Mouse (Mus musculus) stomach, embryonic 16.5 days (tissue): Measurements from ENCODE around the gene Unc93a2. TPM values are rescaled to one million over a fixed set of nuclear protein-coding genes. Genes with fewer than 3 reads are reported as not detected.
"Not testable (repeated sequence)": the region's sequence is repeated elsewhere in the genome, so short reads cannot be mapped to it uniquely, and the experiment has no call there.

ENCODE experiments used
- ATAC-seq: fragments of 200-750 bp; cut with Nextera tagmentation; 2 replicates; pipeline ENCODE4 v1.8.0; 2017; ENCODE audit warnings: moderate number of reproducible peaks, moderate TSS enrichment; ENCODE audit not compliant: insufficient read depth, low FRiP score
- H3K27ac ChIP-seq: fragments of 300-500 bp; sonication (generic); 2 replicates; pipeline ENCODE4 v1.5.1; 2014; ENCODE audit warnings: low read length
- H3K27me3 ChIP-seq: fragments of 300-500 bp; sonication (generic); 2 replicates; pipeline ENCODE4 v1.6.1; 2014; ENCODE audit warnings: low read length, control low read depth, mixed read lengths; ENCODE audit not compliant: control insufficient read depth, insufficient read depth
- H3K36me3 ChIP-seq: fragments of 300-500 bp; sonication (generic); 2 replicates; pipeline ENCODE4 v1.6.1; 2014; ENCODE audit warnings: low read length; ENCODE audit not compliant: control insufficient read depth, insufficient read depth
- H3K4me1 ChIP-seq: fragments of 300-500 bp; sonication (generic); 2 replicates; pipeline ENCODE4 v1.6.1; 2014; ENCODE audit warnings: low read length, control low read depth, mixed read lengths; ENCODE audit not compliant: control insufficient read depth, insufficient read depth
- H3K4me2 ChIP-seq: fragments of 300-500 bp; sonication (generic); 2 replicates; pipeline ENCODE4 v1.6.1; 2014; ENCODE audit warnings: low read depth, low read length, mixed read lengths
- H3K4me3 ChIP-seq: fragments of 300-500 bp; sonication (generic); replicated peaks from 2 replicates; pipeline ENCODE4 v1.5.1; 2014; ENCODE audit warnings: mild to moderate bottlenecking, low read length
- H3K9ac ChIP-seq: fragments of 300-500 bp; sonication (generic); 2 replicates; pipeline ENCODE4 v1.6.1; 2014; ENCODE audit warnings: low read length
- H3K9me3 ChIP-seq: fragments of 300-500 bp; sonication (generic); replicated peaks from 2 replicates; pipeline ENCODE4 v1.6.1; 2016; ENCODE audit warnings: low read length, control low read depth; ENCODE audit not compliant: control insufficient read depth
- WGBS: fragments of 180-500 bp; shearing (Covaris S2); extraction: QIAGEN DNeasy Blood & Tissue Kit; methylation state at CpG from one replicate; pipeline ENCODE4 v1.1.7; 2014; 5-methylcytosine and 5-hydroxymethylcytosine counted together
- polyA plus RNA-seq: library from polyadenylated mRNA; unstranded; fragments of >200 nt; fragmentation: Nextera tagmentation; extraction: Ambion mirVana; gene quantifications from 2 replicates; pipeline ENCODE4 v1.2.1, GENCODE M21; 2015

The Unc93a2 gene
- polyA plus RNA-seq, 1 experiment from 2014 or later, result not detected

DNA sequence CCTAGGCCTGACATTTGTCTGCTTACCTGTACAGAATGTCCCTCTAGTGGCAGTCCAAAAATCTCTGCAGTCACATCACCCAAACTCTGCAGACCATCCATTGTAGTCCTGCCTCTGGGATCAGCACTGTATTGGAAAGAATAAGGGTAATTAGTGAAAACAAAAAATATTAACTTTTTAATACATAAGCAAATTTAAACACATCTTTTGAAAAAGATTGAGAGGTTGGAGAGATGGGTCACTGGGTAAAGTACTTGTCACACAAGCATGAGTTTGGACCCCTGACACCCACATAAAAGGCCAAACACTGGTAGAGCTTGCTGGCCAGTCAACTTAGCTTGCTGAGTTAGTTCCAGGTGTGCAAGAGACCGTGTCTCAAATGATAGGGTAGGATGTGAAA is 32.7 kb downstream of the Unc93a2 start, which contains the start of gene Ttll2:
TSS of gene Ttll2 (minus strand) at position 101 of the 400 bp plus-strand sequence.
- ATAC-seq, H3K9ac ChIP-seq, H3K36me3 ChIP-seq, H3K27ac ChIP-seq, H3K4me3 ChIP-seq, H3K27me3 ChIP-seq, H3K9me3 ChIP-seq, H3K4me2 ChIP-seq, H3K4me1 ChIP-seq: not testable (repeated sequence)
- WGBS, result 83% methylated on average over 1 of the region's 1 CpGs

- H3K4me3 ChIP-seq, H3K27ac ChIP-seq, H3K9me3 ChIP-seq, H3K4me1 ChIP-seq, H3K9ac ChIP-seq, H3K36me3 ChIP-seq, H3K4me2 ChIP-seq, H3K27me3 ChIP-seq, ATAC-seq: not testable (repeated sequence)
- 53% methylated on average over 2 of the region's 3 CpGs for WGBS
These were observed 36.5 kb downstream of the Unc93a2 start for GRCm38 (mm10) chr17:7348765-7349164.

GRCm38 (mm10) chr17:7337381-7337780 is 47.9 kb downstream of the Unc93a2 start:
- H3K27me3 ChIP-seq, H3K9ac ChIP-seq, H3K4me3 ChIP-seq, ATAC-seq, H3K4me1 ChIP-seq, H3K27ac ChIP-seq, H3K9me3 ChIP-seq, H3K4me2 ChIP-seq, H3K36me3 ChIP-seq: not testable (repeated sequence)
- 65% methylated on average over 7 of the region's 9 CpGs for WGBS

DNA sequence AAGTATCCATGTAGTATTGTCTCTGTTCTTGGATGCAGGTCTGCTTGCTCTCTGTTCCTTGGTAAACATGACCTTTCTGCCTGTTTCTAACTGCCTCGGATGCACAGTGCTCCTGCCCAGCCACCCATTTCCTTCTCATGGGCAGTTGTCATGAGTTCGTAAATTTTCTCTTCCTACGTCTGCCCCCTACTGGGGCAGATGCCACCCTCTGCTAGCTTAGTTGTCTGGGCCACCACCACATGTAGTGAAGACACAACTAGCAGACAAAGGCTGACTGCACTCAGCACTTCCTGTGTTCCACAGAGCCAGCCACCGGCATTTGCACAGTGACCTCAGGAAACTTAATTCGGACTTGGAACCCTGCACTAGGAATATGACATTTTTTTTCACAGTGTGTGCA is 52.5 kb downstream of the Unc93a2 start:
- H3K27ac ChIP-seq, H3K4me3 ChIP-seq, H3K9me3 ChIP-seq, ATAC-seq, H3K36me3 ChIP-seq, H3K9ac ChIP-seq, H3K27me3 ChIP-seq, H3K4me2 ChIP-seq, H3K4me1 ChIP-seq: not testable (repeated sequence)
- 66% methylated on average over 3 of the region's 5 CpGs for WGBS

GRCm38 (mm10) chr17:7326415-7326814 is 58.8 kb downstream of the Unc93a2 start:
- ATAC-seq, H3K4me1 ChIP-seq, H3K27ac ChIP-seq, H3K9ac ChIP-seq, H3K9me3 ChIP-seq, H3K4me3 ChIP-seq, H3K27me3 ChIP-seq, H3K4me2 ChIP-seq, H3K36me3 ChIP-seq: not testable (repeated sequence)
- WGBS, result 31% methylated on average over 4 of the region's 8 CpGs

GRCm38 (mm10) chr17:7324346-7324745 is 60.9 kb downstream of the Unc93a2 start, which contains the start of gene Tcp10a:
Tcp10a (plus strand) TSS chr17:7324646.
- H3K4me1 ChIP-seq, H3K27me3 ChIP-seq, H3K4me2 ChIP-seq, H3K4me3 ChIP-seq, H3K27ac ChIP-seq, ATAC-seq, H3K9me3 ChIP-seq, H3K9ac ChIP-seq, H3K36me3 ChIP-seq: not testable (repeated sequence)
- WGBS, result 88% methylated on average over 3 of the region's 5 CpGs

DNA sequence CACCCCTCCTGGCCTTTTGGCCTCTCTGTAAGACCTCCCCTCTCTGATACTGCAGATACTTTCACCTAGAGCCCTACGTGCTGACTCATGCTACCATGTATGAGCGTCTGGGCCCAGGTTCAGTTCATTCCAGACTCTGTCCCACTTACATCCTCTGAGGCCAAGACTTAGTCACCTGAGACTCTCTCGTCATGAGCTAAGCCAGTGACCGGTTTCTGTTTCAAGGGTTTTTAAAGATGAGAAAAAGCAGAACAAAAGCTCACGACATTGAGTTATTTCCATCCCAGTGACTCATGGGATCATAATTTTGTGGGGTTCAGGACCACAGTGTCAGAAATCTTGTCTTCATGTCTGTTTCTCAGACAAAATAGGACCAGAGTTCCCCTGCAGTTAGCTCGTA is 65.5 kb downstream of the Unc93a2 start:
- H3K9ac ChIP-seq, H3K36me3 ChIP-seq, H3K4me1 ChIP-seq, H3K9me3 ChIP-seq, H3K4me3 ChIP-seq, ATAC-seq, H3K27ac ChIP-seq, H3K27me3 ChIP-seq, H3K4me2 ChIP-seq: not testable (repeated sequence)
- WGBS, result 73% methylated on average over 6 of the region's 6 CpGs

DNA sequence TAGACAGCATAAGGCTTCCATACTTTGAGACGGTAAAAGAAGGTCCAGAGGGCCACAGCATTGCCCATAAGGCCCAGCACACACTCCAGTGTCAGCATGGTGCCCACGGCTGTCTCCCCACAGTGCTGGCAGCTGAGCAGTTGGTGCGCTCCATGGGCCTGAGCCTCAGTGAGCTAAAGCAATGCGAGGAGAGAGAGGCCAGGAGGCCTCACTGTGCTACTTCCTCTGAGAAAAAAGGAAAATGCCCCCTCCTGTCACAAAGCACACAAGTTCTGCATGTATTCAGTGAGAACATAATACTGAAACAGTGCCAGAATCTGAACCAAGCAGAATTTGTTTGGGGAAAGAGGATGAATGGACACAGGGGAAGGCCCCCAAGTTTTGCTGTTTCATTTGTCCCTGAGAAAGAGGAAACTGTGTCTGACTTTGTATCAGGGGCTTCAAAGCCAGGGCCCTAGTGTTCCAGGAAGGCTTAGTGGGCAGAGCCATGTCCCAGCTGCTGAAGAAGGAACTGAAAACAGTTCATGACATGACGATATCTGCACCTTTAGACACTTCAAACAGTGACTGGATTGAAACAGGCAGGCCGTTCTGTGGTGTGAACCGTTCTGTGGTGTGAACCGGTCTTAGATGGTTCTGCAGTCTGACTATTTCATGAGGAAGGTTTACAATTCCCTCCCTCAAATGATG is 69.4 kb downstream of the Unc93a2 start:
- H3K4me3 ChIP-seq, H3K4me1 ChIP-seq, H3K36me3 ChIP-seq, H3K27ac ChIP-seq, H3K4me2 ChIP-seq, H3K9ac ChIP-seq, ATAC-seq, H3K9me3 ChIP-seq, H3K27me3 ChIP-seq: not testable (repeated sequence)
- WGBS, result 87% methylated on average over 6 of the region's 8 CpGs
